Mouse (Mus musculus): ENCODE results near the gene 4932438A13Rik.

4932438A13Rik gene

GRCm38 (mm10) chr3:36862721-36863275, at the start of gene 4932438A13Rik:
4932438A13Rik (plus strand) TSS chr3:36863104.
- DNase-seq (ENCODE audit: low read depth, low spot score): peak; percentile 91

GRCm38 (mm10) chr3:36816633-36817032, 46.3 kb upstream of the 4932438A13Rik start:
- no peak for DNase-seq (ENCODE audit: low read depth, low spot score)

- DNase-seq (ENCODE audit: low read depth, low spot score): no peak
These were observed 43.5 kb upstream of the 4932438A13Rik start for GRCm38 (mm10) chr3:36819402-36819801.

- DNase-seq (ENCODE audit: low read depth, low spot score): no peak
These were observed 41.9 kb upstream of the 4932438A13Rik start for GRCm38 (mm10) chr3:36821037-36821436.

- DNase-seq (ENCODE audit: low read depth, low spot score): no peak
These were observed 37.8 kb upstream of the 4932438A13Rik start for GRCm38 (mm10) chr3:36825098-36825497.

GRCm38 (mm10) chr3:36825554-36825953, 37.4 kb upstream of the 4932438A13Rik start:
- DNase-seq (ENCODE audit: low read depth, low spot score): no peak

- DNase-seq (ENCODE audit: low read depth, low spot score): no peak
These were observed 35.5 kb upstream of the 4932438A13Rik start for GRCm38 (mm10) chr3:36827274-36828025.

GRCm38 (mm10) chr3:36830218-36830617, 32.7 kb upstream of the 4932438A13Rik start:
- no peak for DNase-seq (ENCODE audit: low read depth, low spot score)

GRCm38 (mm10) chr3:36834426-36834825, 28.5 kb upstream of the 4932438A13Rik start:
- DNase-seq (ENCODE audit: low read depth, low spot score): no peak

- no peak for DNase-seq (ENCODE audit: low read depth, low spot score)
These were observed 28.1 kb upstream of the 4932438A13Rik start for GRCm38 (mm10) chr3:36834832-36835231.

GRCm38 (mm10) chr3:36835525-36836203, 27.2 kb upstream of the 4932438A13Rik start:
- DNase-seq (ENCODE audit: low read depth, low spot score): no peak

- no peak for DNase-seq (ENCODE audit: low read depth, low spot score)
These were observed 26.1 kb upstream of the 4932438A13Rik start for GRCm38 (mm10) chr3:36836833-36837232.

- no peak for DNase-seq (ENCODE audit: low read depth, low spot score)
These were observed 22.0 kb upstream of the 4932438A13Rik start for GRCm38 (mm10) chr3:36840650-36841555.

- no peak for DNase-seq (ENCODE audit: low read depth, low spot score)
These were observed 9.0 kb upstream of the 4932438A13Rik start for GRCm38 (mm10) chr3:36853733-36854440.

GRCm38 (mm10) chr3:36861411-36862410, 1.2 kb upstream of the 4932438A13Rik start:
- no peak for DNase-seq (ENCODE audit: low read depth, low spot score)

- peak; percentile 8 for DNase-seq (ENCODE audit: low read depth, low spot score)
These were observed 523 bp downstream of the 4932438A13Rik start for GRCm38 (mm10) chr3:36863427-36863826.

- DNase-seq (ENCODE audit: low read depth, low spot score): no peak
These were observed 977 bp downstream of the 4932438A13Rik start for GRCm38 (mm10) chr3:36863881-36864280.

- DNase-seq (ENCODE audit: low read depth, low spot score): no peak
These were observed 1.6 kb downstream of the 4932438A13Rik start for GRCm38 (mm10) chr3:36864466-36864865.

- DNase-seq (ENCODE audit: low read depth, low spot score): no peak
These were observed 42.5 kb downstream of the 4932438A13Rik start for GRCm38 (mm10) chr3:36905372-36905771.

- no peak for DNase-seq (ENCODE audit: low read depth, low spot score)
These were observed 54.9 kb downstream of the 4932438A13Rik start for GRCm38 (mm10) chr3:36917832-36918231.
